Mouse (Mus musculus) spleen, adult 2 months (tissue): ENCODE measurements around the gene Rnaset2a. TPM values are rescaled to one million over a fixed set of nuclear protein-coding genes. Genes with fewer than 3 reads are reported as not detected.

Source experiments
- polyA plus RNA-seq: library from polyadenylated mRNA; depleted of rRNA; stranded (reverse); fragments of >200 nt; gene quantifications from 2 replicates; pipeline ENCODE4 v1.2.3, GENCODE M21; 2012; rRNA removed

Rnaset2a gene
- polyA plus RNA-seq, 1 experiment = 31.2 TPM

Other genes starting within 250 kb of the Rnaset2a start
- 14.6 and 16.8 TPM in 2 replicates for gene Tagap, start 222.1 kb downstream of the Rnaset2a start, polyA plus RNA-seq
- gene Rsph3a, start 202.5 kb downstream of the Rnaset2a start, polyA plus RNA-seq = 27.1 and 37.2 TPM in 2 replicates
- 3.0 and 5.2 TPM in 2 replicates for gene Gm49673, start 309 bp downstream of the Rnaset2a start, polyA plus RNA-seq
- gene Fgfr1op, start 17.4 kb upstream of the Rnaset2a start, polyA plus RNA-seq = 1.9 and 2.2 TPM in 2 replicates
- 43.7 and 44.4 TPM in 2 replicates for gene Ccr6, start 87.9 kb upstream of the Rnaset2a start, polyA plus RNA-seq
- gene Mpc1, start 134.8 kb upstream of the Rnaset2a start, polyA plus RNA-seq = 24.5 and 25.6 TPM in 2 replicates
- 61.4 and 81.8 TPM in 2 replicates for gene Sft2d1, start 163.0 kb upstream of the Rnaset2a start, polyA plus RNA-seq
- gene Prr18, start 189.4 kb upstream of the Rnaset2a start, polyA plus RNA-seq = 0.28 and 0.42 TPM in 2 replicates
- gene T2, start 207.9 kb upstream of the Rnaset2a start, polyA plus RNA-seq = not detected in 2 replicates